Mouse (Mus musculus): ENCODE results near the gene Spata5.

The Spata5 gene

GRCm38 (mm10) chr3:37614878-37615650, 195.4 kb downstream of the Spata5 start:
- DNase-seq (ENCODE audit: low spot score in 2 of 2), result no peak

- DNase-seq (ENCODE audit: low spot score in 2 of 2), result no peak
These were observed 197.2 kb downstream of the Spata5 start for GRCm38 (mm10) chr3:37616586-37617547.

All from spleen, postnatal 4 days (tissue).